Mouse (Mus musculus): ENCODE measurements around the gene Fkbp14. TPM values are rescaled to one million over a fixed set of nuclear protein-coding genes. Genes with fewer than 3 reads are reported as not detected.

Gene Fkbp14
- total RNA-seq, 2 experiments from 2014 or later, result 3.4 to 6.3 TPM

GRCm38 (mm10) chr6:54600681-54601347, 3.7 kb upstream of the Fkbp14 start:
- no peak overlapping the region for H3K4me3 ChIP-seq
- intact Hi-C loops (cut with DNase I), result no loop called here
- TF ChIP-seq CTCF (IDR thresholded peaks at IDR 0.05), result no peak
- DNase-seq, result no peak
- H3K27ac ChIP-seq, result no peak overlapping the region

- TF ChIP-seq CTCF (IDR thresholded peaks at IDR 0.05), result no peak
- intact Hi-C loops (cut with DNase I), result no loop called here
- DNase-seq, result no peak
These were observed 603 bp upstream of the Fkbp14 start for GRCm38 (mm10) chr6:54597711-54598110.

DNA sequence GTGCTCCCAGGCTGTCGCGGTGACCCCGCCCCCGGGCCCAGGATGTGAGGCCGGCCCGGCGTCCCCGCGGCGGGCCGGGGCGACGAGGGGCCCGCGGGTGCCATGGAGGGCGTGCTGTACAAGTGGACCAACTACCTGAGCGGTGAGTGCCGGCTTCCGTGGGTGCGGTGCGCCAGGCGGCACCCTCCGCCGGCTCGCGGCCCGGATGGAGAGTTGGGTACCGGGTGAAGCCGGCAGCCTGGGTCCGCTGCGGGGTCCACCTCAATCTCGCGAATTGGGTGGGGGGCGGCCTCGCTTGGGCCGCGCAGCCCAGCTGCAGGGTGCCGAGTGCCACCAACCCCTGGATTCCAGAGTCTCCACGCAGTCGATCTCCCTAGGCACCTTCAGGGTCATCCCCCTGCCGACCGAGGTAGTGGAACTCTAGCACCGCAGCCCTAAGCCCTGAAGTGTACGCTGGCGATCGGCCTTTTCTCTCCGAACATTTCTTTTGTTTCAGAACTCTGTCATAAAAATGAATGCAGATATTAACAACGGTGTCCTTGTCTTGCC, 1.7 kb downstream of the Fkbp14 start:
- intact Hi-C loops (cut with DNase I), result loop anchor here (1.0 kb wide), 1 partner anchor 86 kb away; the partner anchor contains the start of gene Mturn
- DNase-seq, result no peak
- no peak for TF ChIP-seq CTCF (IDR thresholded peaks at IDR 0.05)
- peak overlapping the region; percentile 93 for H3K4me3 ChIP-seq
- peak overlapping the region; percentile 90 for H3K27ac ChIP-seq

More at GRCm38 (mm10) chr6:54597711-54598110, 603 bp upstream of the Fkbp14 start:
- Histone ChIP-seq H3K27ac (no peak overlapping the region), H3K4me3 (no peak overlapping the region)

DNA sequence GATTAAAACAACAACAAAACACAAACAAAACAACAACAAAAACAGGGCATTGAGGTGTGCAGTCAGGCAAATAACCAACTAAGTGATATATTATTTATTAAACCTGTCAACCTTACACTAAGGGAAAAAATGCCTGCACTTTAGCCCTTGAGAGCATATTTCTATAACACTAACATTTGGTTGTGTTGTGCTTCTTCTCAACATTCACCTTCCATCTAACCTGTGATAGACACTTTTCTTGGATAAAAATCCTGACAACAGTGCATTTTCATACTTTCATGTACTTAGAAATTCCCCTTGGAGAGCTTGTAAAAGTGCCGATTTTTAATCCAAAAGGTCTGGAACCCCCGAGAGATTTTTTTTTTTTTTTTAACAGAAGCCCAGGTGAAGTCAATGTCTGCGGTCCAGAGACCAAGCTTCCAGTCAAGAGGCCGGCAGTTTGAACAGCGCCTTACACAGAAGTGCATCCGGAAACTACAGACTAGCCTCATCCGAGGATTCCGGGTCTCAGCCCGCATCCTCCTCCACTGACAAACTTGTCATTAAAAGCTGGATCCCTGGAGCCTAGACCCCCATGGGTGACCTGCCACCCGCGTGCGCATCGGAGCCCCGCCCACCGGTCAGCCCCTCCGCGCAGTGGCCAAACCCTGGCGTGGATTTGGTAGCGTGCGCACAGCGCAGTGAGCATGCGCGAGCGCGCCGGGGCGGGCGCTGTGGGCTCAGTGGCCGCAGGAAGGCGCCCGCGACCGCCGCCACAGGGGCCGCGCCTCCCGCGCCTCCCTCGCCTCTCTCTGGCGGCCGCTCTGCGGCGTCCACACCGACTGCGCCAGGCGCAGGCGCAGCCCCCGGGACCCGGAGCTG, 2.4 kb downstream of the Fkbp14 start, which contains the start of gene Plekha8:
Gene Plekha8, plus strand, starts transcription at position 643 of the 861 bp plus-strand sequence.
- peak; percentile 96 for DNase-seq
- peak; percentile 51 for TF ChIP-seq CTCF (IDR thresholded peaks at IDR 0.05)
- intact Hi-C loops (cut with DNase I), result loop anchor here (1.0 to 5.0 kb wide), 2 partner anchors 87 to 443 kb away; partner anchors contain the start of genes Gars and Mturn
- Histone ChIP-seq H3K4me3 (peak within 1 kb of the TSS; percentile 93), H3K27ac (peak within 1 kb of the TSS; percentile 90)

DNA sequence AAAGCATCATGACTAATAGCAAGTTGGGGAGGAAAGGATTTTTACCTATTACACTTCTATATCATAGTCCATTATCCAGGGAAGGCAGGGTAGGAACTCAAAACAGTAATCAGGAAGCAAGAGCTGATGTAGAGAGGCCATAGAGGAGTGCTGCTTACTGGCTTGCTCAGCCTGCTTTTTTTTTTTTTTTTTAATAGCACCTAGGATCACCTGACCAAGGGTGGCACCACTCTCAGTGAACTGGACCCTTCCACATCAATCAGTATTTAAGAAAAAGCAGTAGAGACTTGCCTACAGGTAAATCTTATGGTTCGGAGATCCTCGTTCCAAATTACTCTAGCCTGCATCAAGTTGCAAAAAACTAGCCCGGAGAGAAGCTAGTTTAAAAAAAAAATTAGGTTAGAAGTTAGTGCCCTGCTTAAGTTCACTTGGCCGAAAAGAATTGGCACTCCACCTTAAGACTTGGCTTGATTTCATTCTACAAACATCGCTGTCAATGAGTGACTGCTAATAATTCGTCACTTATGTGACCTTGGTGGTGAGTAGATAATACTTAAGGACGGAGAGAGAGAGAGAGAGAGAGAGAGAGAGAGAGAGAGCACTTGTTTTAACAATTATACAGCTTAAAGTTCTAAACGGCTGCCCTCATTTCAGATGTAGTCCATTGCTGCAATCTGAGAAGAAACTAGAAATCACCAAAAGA, 3.2 kb downstream of the Fkbp14 start:
- Histone ChIP-seq H3K27ac (peak overlapping the region; percentile 90), H3K4me3 (peak overlapping the region; percentile 93)
- no peak for DNase-seq
- intact Hi-C loops (cut with DNase I), result loop anchor here (2.0 to 5.0 kb wide), 2 partner anchors 223 to 443 kb away; partner anchors contain the start of genes Gars and Znrf2
- no peak for TF ChIP-seq CTCF (IDR thresholded peaks at IDR 0.05)

GRCm38 (mm10) chr6:54592938-54593535, 4.1 kb downstream of the Fkbp14 start:
- Histone ChIP-seq H3K4me3 (peak overlapping the region; percentile 93), H3K27ac (peak overlapping the region; percentile 89)
- DNase-seq, result peak; percentile 96
- intact Hi-C loops (cut with DNase I), result loop anchor here (2.0 to 5.0 kb wide), 2 partner anchors 224 to 444 kb away; partner anchors contain the start of genes Gars and Znrf2
- TF ChIP-seq CTCF (IDR thresholded peaks at IDR 0.05), result no peak

DNA sequence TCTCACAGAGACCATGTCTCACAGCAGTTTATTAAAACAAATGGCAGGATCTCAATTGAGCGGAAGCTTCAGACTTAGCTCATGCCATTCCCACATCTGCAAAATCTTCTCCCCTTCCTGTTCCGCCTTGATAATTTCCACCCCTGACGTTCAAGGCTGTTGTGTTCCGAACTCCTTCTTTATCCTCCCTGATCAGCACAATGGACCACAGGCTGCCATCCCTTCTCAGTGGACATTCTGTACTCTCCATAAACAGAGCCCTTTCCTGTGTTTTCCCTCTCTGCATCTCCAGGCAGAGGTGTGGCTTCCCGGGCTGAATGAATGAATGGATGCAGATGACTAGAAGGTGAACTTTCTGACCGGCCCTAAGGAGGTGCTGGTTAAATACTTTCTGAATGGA, 5.3 kb downstream of the Fkbp14 start:
- no peak for TF ChIP-seq CTCF (IDR thresholded peaks at IDR 0.05)
- no peak for DNase-seq
- Histone ChIP-seq H3K4me3 (peak overlapping the region; percentile 93), H3K27ac (peak overlapping the region; percentile 12; the same call in 1 of the 2 replicates)
- intact Hi-C loops (cut with DNase I), result loop anchor here (2.0 to 5.0 kb wide), 2 partner anchors 225 to 446 kb away; partner anchors contain the start of genes Gars and Znrf2

GRCm38 (mm10) chr6:54590691-54591090, 6.4 kb downstream of the Fkbp14 start:
- intact Hi-C loops (cut with DNase I), result loop anchor here (5.0 kb wide), 1 partner anchor 447 kb away; the partner anchor contains the start of gene Gars
- DNase-seq, result no peak
- no peak overlapping the region for H3K4me3 ChIP-seq

DNA sequence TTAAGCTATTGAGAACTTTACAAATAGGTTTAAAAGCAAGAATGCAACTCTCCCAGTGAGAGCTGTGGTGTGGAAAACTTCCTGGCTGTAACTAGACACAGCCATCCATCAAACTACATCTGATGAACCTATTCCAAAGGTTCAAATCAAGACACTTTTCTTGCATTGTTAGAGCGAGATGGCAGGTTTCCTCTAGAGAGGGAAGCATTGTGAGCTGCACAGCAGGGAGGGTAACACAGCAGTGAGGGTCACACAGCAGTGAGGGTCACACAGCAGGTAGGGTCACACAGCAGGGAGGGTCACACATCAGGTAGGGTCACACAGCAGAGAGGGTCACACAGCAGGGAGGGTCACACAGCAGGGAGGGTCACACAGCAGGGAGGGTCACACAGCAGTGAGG, 8.9 kb downstream of the Fkbp14 start:
- TF ChIP-seq CTCF (IDR thresholded peaks at IDR 0.05), result no peak
- H3K27ac ChIP-seq, result no peak overlapping the region
- intact Hi-C loops (cut with DNase I), result no loop called here
- no peak for DNase-seq
- H3K4me3 ChIP-seq, result no peak overlapping the region

More at GRCm38 (mm10) chr6:54590691-54591090, 6.4 kb downstream of the Fkbp14 start:
- TF ChIP-seq CTCF (IDR thresholded peaks at IDR 0.05), result no peak
- no peak overlapping the region for H3K27ac ChIP-seq

GRCm38 (mm10) chr6:54587683-54588082, 9.4 kb downstream of the Fkbp14 start:
- no peak overlapping the region for H3K4me3 ChIP-seq
- no peak for DNase-seq
- H3K27ac ChIP-seq, result no peak overlapping the region
- TF ChIP-seq CTCF (IDR thresholded peaks at IDR 0.05), result no peak
- intact Hi-C loops (cut with DNase I), result no loop called here

DNA sequence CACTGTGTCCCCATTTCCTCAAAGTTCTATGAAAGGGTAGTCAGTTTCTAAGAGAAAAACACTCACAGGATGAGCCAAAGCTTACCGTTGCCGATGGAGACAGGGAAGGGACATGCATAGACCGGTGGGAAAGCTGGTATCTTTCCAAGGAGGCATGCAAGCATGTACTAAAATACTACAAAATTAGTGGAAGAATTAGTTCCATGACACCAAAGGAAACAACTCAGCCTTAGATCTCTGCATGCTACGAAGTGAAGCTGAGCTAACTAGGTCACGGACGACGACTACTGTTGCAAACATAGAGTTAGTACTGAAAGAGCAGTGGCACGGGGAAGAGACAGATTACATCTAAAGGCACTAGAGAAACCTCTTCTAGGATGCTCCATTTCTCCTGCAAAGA, 10.2 kb downstream of the Fkbp14 start:
- no peak for DNase-seq
- H3K27ac ChIP-seq, result peak overlapping the region; percentile 20; the same call in 1 of the 2 replicates
- H3K4me3 ChIP-seq, result peak overlapping the region; percentile 24
- no peak for TF ChIP-seq CTCF (IDR thresholded peaks at IDR 0.05)
- intact Hi-C loops (cut with DNase I), result loop anchor here (1.0 kb wide), 1 partner anchor 42 kb away; no protein-coding TSS in a partner anchor

All from gastrocnemius, adult 2 months (tissue).